Mouse (Mus musculus) erythroblast, adult 5-6 weeks (primary cell): ENCODE data around the gene Tmem163. TPM values are rescaled to one million over a fixed set of nuclear protein-coding genes. Genes with fewer than 3 reads are reported as not detected.

Experiments used
- ATAC-seq: replicated peaks from 2 replicates; pipeline ENCODE4 v1.8.0; 2016; ENCODE audit warnings: moderate number of reproducible peaks, mild to moderate bottlenecking, moderate TSS enrichment, inconsistent platforms; ENCODE audit not compliant: poor library complexity, low FRiP score, severe bottlenecking
- total RNA-seq, 2 experiments: library from RNA; stranded (forward) in 1 of 2; stranded (reverse) in 1 of 2; fragments of 150-400 nt in 1 of 2; fragments of 200-764, 138-1000 nt in 1 of 2; gene quantifications; 2 replicates each; pipeline versions ENCODE4 v1.2.3 to v1.2.4; 2015 to 2017; ENCODE audit warnings: low replicate concordance in 2 of 2

The Tmem163 gene
- total RNA-seq, 2 experiments from 2014 or later = not detected

DNA sequence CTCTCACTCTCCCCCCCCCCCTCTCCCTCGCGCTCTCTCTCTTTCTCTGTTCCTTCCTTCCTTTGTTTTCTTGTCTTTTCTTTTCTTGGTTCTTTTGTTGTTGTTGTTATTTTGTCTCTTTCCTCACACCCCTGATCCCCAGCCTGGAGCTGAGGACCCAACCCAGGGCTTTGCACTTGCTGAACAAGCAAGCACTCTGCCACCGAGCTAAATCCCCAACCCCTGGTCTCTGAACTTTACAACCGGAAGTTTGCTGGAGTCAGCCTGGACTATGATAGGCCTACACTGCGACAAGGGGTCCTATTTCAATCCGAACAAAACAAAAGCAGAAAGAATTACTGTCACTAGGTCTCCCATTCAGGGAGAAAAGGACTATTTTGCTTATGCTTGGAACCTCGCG is 102.8 kb downstream of the Tmem163 start:
- ATAC-seq = no peak

DNA sequence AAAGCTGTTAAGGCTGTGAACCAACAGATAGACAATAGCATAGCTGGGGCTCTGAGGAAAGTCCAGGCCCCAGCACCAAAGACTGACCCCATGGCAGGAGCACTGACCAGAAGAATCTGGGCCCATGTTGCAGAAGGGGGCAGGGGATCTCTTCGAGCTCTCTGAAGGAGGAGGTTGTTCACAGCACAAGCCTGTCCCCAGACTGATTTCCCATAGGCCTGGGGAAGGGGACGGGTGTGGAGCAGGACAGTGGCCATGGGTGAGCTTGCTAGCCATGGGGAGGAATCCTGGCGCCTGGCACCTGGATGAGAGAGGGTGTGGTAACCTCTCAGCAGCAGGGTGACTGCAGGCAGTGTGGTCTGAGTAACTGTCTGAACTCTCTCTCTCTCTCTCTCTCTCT is 103.2 kb downstream of the Tmem163 start:
- no peak for ATAC-seq

DNA sequence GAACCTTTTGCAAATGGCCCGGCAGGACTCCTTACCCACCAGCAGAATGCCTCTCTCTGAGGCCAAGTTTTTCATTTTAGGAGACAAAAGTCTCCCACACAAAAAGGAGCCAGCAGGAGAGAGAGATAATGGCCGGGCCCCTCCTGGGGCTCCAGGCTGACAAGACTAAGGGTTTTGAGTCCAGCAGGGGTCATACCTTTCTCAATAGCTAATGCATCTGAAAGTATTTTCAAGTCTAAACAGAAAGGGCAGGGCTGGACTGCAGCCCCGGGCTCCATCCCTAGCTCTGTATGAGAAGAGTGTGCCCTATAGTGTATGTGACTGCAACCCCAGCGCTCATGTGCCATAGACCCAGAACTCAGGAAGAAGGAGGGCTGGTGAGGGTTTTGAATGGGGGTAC is 103.7 kb downstream of the Tmem163 start:
- ATAC-seq = no peak

DNA sequence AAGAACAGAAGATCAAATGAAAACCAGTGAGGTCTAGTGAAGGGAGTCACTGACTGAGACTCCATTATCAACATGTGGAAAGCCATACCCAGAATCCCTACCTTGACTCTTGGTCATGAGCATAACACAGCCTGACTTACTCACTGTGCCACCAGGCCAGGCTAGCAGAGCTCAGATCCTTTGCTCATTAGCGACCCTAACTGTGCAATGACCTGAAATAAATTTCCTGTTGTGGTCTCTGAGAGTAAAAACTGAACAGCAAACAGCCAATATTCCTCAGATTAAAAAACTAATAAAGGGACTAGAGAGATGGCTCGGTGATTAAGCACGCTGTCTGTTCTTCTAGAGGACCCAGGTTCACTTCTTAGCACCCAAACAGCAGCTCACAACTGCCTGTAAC is 106.2 kb downstream of the Tmem163 start:
- ATAC-seq = no peak

DNA sequence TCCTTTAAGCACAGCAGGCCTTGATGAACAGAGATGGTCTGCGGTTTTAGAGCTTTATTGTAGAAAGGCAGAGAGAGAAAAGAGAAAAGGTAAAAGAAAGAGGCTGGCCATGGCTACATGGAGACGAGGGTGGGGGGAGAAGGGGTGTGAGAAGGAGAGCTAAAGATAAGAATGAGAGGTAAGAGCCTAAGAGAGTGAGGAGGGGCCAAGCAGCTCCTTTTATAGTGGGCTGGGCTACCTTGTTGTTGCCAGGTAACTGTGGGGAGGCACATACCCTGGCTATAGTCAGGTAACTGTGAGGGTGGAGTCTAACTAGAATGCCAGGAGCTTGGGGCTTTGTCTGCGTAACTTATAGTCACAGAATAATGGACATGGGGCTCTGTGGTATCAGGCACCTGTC is 110.7 kb downstream of the Tmem163 start:
- no peak for ATAC-seq

DNA sequence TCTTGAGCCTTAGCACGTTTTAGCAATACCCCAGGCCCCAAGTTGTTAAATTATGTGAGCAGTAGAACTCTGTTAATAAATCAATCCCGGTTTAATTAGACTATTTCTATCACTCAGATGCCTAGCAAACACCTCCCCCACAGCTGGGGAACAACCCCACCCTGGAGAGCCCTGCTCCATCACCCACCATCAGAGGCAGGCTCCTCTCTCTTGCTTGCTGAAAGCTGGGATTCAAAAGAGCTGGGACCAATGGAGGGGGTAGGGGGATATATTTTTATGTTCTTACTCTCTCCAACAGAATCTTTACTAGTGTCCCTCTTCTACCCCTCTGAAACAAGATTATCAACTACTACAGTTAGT is 122.9 kb downstream of the Tmem163 start:
- no peak for ATAC-seq

DNA sequence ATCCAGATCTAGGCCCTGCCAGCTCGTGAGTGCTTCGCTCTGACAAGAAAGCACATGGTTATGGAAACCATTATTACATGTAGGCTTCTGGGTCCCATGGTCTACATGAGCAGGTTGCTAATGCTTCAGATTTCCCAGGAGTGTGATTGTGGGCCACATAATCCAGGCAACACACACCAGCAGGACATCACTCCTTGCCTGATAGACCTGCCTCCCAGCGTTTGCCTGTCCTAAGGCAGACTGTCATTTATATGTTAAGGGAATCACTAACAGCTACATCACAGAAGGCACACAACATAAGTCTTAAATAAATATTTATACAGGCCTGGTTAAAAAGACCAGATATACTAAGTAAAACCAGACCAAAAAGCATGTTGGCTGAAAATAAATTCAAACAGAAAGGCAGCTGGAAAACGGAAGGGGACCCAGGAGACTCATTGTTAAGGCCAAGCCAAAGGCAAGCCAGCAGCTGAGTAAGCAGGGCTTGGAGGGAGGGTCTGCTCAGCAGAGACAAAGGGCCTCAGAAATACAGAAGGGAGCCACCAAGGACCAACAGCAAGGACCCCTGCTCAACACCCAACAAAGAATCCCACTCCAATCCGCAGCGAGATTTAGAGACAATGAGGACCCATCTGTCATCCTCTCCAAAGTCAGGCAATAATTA is 123.4 kb downstream of the Tmem163 start:
- ATAC-seq = no peak

DNA sequence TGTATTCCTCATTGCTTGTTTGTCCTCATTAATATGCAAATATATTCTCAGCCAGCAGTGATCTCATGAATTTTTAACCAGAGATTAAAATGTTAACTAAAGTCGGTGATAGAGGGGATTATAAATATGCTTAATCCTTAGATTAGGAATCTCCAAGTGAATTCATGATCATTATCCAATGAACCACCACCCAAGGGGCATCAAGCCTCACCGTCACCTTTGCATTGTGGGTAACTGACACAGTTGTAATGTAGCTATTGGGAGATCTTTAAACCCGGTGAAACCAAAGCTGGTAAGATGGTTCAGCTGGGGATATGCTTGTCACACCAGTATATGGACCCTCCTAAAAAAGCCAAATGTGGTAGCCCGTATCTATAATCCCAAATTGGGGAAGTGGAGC is 131.3 kb downstream of the Tmem163 start:
- ATAC-seq = no peak

DNA sequence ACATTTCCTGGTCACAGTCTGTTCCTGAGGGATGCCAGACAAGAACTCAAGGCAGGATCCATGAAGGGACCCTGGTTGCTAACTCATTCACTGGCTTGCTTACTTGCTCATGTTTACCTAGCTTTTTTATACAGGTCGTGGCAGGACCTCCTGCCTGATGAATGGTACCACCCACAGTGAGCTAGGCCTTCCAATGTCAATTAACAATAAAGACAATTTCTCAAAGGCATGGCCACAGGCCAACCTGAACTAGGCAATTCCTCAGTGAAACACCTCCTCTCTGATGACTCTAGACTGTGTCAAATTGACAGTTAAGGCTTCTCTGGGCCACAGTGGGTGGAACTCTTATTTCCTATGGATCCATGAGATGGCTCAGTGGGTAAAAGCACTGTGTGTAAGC is 136.6 kb downstream of the Tmem163 start:
- no peak for ATAC-seq

DNA sequence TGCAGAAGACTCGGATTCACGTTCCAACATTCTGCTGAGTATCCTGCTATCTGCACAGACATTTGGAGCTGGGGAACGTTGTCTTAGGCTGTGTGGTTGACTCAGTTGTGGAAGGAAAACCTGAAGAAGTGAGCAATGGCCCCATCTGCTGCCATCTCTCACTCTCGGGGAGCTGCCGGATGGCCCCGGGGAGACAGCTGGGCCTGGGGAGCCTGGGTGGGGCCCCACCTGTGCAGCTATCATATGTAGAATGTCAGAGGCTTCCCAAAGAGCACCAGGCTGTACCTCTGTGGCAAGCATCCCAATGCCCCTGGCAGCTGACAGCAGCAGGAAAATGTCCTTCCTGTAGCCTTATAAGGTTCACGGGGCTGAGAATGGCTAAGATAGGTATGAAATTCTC is 137.4 kb downstream of the Tmem163 start:
- no peak for ATAC-seq

DNA sequence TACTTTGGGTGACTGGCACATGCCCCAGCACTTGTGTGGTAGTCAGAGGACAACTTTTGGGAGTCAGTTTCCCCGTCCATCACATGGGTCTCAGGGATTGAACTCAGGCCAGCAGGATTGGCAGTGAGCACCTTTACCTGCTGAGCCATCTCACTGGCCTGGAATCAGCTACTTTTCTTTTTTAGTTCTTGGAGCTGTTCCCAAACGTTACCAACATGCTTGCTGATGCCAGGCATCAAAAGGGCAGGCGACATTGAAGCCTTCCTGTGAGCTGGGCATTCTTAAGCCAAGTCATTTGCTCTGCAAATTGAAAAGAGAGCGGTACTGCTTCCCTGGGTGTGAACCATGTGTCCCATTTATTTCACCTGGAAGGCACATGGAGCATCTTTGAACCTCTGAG is 137.8 kb downstream of the Tmem163 start:
- no peak for ATAC-seq

DNA sequence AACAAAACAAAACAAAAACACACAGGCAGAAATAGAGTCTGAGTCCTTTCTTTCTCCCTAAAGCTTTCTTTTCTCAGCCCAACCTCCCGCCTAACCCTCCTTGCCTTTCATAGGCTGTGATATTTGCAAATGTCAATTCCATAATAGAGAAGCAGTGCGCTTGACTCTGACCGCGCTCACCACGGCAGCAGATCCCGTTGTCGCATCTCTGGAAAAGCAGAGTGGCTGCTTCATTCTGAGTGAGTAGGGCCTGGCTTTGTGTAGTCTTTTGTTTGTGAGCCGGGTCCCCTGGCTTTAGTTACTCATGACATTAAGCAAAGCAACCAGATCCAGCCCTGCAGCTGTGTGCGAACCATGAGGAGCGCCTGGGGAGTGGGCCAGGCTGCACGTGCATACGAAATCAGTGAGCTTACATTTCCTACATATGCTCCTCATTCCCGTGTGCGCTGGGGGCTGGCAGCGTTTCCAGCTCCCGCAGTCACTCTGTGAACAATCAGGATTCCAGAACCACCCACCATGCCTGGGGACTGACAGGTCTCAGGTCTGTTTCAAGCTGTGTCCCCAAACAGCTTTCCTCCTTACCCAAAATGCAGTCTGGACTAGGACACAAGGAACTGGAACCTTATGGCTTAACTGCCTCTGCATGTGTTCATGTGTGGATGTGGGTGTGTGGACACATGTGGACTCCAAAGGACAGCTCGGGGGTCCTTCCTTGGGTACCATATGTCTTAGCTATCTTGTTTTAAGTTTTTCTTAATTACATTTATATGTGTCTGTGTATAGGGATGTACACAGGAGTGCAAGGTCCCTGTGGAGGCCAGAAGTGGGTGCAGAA is 141.9 kb downstream of the Tmem163 start:
- no peak for ATAC-seq

DNA sequence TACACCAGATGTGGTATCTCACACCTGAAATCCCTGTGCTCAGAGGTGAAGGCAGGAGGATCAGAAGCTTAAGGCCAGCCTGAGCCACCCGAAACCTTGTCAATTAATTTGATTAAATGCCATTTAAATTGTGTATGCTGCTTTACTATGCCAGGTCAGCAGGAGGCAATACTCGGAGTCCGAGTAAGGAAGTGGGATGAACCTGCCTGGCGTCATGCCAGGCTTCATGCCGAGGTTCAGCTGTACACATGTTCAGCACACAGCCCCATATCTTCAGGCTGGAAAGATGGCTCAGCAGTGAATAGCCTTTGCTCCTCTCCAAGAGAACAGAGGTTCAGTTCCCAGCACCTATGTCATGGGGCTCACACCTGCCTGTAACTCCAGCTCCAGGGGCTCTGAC is 142.9 kb downstream of the Tmem163 start:
- ATAC-seq = no peak

DNA sequence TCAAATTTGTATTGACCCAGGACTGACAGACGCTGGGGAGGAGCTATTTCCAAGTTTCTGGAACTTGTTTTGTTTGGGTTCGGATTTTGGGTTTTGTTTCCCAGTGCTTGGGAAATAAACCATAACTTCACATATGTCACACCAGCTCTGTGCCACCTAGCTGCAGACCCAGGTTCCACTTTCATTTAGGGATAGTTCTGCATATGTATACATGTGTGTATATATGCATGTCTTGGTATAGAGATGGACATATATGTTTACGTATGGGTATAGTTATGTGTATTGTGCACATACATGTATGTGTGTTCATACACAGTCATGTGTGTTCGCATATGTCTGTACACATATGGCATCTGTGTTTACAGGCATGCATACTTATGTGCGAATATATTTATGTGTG is 147.6 kb downstream of the Tmem163 start:
- ATAC-seq = no peak

DNA sequence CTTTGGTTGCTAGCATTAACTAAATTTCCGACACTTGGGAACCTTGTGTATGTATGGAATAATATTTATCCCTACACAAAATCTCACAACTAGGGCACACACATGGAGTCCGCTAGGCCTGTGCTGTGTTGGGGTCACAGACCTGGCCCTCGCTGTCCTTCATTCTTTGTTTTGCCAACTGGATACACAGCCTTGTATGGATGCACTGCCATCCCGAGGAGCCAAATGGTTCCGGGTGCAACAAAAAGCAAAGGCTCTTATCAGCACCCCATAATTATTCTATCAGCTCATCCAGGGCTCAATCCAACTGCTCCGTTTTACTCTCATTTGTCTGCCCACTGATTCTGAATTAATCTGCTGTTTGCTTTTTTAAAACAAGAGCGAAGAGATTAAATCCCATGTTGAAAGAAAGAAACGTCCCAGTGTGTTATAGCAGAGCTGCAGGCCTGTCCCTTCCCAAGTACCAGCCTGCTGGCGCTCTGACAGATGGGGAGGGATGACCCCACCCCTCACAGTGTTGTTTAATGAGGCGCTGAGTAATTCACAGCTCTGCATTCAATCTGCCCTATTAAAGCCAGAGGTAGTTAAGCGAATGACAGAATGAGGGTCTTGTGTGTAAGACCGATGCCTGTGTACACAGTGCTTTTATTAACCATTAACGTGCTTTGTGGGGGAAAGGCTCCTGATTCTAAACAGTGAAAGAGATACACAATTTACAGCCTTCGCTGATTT is 148.3 kb downstream of the Tmem163 start:
- ATAC-seq = no peak

DNA sequence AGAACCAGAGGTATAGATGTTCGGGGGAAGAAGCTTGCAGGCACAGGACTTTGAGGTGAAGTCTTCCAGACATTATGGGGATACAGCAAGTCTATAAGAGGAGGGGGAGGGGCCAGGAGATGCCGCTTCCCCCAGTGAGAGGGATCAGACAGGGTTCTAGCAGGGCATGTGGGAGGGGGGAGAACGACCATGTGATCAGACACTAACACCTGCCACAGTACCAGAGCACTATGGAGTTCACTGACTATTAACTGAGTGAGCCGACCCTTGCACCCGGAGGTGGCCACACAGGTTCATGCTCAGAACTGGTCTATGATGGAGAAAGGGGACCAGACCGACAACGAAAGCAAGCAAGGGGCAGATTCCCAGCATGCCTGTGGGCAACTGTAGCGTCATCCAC is 156.0 kb downstream of the Tmem163 start:
- no peak for ATAC-seq

DNA sequence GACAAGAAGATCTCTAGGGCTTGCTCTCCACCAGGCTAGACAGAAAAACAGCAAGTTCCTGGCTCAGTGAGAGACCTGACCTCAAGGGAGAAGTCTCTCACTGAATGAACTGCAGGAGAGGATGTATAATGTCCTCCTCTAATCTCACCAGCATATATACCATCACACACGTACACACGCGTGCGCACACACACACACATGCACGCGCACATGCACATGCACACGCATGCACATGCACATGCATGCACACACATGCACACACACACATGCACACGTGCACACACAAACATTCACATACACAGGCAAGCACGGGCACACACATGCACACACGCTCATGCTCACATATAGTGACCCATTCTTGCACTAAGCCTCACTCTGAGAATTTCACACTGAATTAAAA is 164.5 kb downstream of the Tmem163 start:
- no peak for ATAC-seq

DNA sequence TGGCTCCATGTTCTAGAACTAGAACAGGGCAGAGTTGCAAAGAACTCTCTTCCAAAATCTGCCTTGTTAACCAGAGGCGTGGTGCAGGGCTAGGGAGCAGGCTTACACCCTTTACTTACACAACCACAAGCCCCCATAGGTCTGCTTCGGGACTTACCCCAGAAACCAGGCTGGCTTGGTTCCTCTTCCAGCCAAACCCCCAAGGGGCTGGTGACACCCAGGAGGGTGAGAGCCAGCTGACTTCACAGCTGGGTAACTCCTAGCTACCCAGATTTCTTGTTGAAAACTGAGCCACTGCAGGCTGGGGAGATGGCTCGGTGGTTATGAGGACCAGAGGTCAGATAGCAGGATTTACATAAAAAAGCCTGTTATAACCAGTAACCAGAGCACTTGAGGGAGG is 164.9 kb downstream of the Tmem163 start:
- ATAC-seq = no peak

DNA sequence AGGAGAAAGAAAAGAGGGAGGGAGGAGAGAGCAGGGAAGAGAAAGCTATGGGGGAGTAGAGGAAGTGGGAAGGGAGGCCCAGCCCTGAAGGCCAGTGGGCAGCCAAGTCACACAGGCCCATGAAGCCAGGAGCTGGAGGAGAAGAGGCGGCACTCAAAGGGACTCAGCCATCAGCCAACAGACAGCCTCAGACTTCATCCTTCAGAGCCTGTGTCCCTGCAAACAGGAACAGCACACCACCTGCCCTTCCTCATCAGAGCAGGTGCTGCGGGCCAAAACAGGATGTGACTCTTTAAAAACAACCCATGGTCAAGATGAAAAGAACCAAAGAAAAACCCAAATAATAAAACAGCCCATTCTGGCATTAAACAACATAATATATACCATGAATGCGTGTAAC is 165.7 kb downstream of the Tmem163 start:
- no peak for ATAC-seq

DNA sequence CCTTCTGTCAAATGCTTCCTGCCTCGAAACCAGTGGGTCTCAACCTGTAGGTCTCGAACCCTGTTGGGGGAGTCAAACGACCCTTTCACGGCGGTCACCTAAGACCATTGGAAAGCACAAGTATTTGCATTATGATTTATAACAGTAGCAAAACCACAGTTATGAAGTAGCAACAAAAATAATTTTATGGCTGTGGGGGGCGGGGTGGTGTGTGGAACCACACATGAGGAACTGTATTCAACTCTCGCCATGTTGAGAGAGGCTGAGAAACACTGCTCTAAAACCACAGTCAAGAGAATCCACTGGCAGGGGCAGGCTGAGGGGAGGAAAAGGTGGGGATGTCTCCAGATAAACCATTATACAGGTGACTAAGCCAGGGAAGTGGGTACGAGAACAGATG is 166.2 kb downstream of the Tmem163 start:
- no peak for ATAC-seq

DNA sequence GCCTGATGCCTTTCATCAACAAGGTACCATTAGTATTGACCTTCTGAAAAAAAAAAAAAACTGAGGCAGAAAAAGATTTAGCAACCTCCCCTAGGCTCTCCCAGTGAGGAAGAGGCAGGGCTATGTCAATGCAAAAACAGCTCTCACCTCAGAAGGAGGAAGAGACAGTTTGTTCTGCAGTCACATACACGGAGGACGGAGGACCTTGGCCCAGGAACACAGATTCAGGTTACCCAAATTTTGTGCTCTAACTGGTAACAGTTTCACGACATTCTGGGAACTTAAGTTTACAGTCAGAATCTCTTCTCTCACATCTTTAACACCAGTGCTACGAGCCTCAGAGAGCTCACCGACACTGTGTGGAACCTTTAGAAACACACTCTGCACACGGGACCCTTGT is 166.6 kb downstream of the Tmem163 start:
- no peak for ATAC-seq
